Mouse (Mus musculus): ENCODE measurements at regions not wholly inside any gene's neighbourhood (a gene's known extent, or its start where the extent isn't known, plus 50 kb on each side); places are given as distances from the start of the nearest gene placed in this dataset.

DNA sequence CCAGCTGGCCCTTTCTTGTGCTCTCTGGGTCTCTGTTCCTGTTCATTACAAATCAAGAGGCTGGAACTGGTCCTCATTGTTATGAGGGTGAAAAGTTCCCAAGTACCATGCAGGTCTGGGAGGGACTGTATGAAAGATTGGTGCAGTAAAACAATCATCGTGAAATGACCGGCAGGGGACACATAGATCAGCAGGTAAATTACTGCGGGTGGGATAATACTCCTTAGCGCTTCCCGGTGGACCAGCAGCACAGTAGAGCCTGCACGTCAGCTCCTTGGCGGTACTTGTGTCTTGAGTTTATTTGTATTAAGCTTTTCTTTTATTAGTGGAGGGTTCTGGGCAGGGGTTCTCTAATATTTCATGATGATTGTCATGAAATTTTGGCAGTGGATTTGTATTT lies 141.9 kb upstream of the Klf12 start:
- Histone ChIP-seq H3K9me3 (ENCODE audit: control insufficient read depth) (no peaks in the 10 kb centered on the region), H3K27ac (ENCODE audit: low read depth, low read length) (no peak overlapping the region), H3K27me3 (replicated peaks; ENCODE audit: control insufficient read depth, insufficient read depth, low read length) (no peaks in the 10 kb centered on the region), H3K9ac (ENCODE audit: low read depth, low read length) (no peak overlapping the region), H3K4me2 (replicated peaks; ENCODE audit: low read depth) (no peak overlapping the region), H3K4me1 (replicated peaks; ENCODE audit: control insufficient read depth, insufficient read depth, low read length) (no peaks in the 10 kb centered on the region), H3K4me3 (ENCODE audit: low read depth, low read length) (no peak overlapping the region), H3K36me3 (ENCODE audit: control insufficient read depth, insufficient read depth) (no peaks in the 10 kb centered on the region)
- ATAC-seq: no peak
- WGBS: 70% methylated on average over 7 of the region's 7 CpGs
- TF ChIP-seq CTCF (IDR thresholded peaks at IDR 0.05; ENCODE audit: low read depth): no peak

DNA sequence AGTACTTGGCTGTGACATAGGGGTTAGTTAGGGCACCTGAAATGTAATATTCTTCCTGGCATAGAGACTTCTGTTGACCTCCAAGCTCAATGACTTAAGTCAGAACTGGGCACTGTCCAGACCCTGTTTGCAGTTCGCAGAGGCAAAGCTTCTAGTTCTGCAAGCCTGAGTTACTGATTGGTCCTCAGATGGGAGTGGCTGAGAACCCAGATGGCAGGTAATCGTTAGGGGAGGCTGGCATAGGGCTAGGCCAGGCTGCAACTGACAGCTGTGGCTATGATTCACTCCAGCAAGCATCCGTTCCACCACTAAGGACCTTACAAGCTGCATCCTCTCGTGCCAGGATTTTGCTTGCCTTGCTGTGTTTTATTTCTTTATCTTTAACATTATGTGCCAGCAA lies 139.3 kb upstream of the Klf12 start:
- no peaks in the 10 kb centered on the region for H3K4me1 ChIP-seq (replicated peaks; ENCODE audit: control insufficient read depth, insufficient read depth, low read length)
- 61% methylated on average over 4 of the region's 4 CpGs for WGBS
- no peak overlapping the region for H3K4me3 ChIP-seq (ENCODE audit: low read depth, low read length)
- no peaks in the 10 kb centered on the region for H3K9me3 ChIP-seq (ENCODE audit: control insufficient read depth)
- no peaks in the 10 kb centered on the region for H3K27me3 ChIP-seq (replicated peaks; ENCODE audit: control insufficient read depth, insufficient read depth, low read length)
- no peak for TF ChIP-seq CTCF (IDR thresholded peaks at IDR 0.05; ENCODE audit: low read depth)
- no peak overlapping the region for H3K4me2 ChIP-seq (replicated peaks; ENCODE audit: low read depth)
- no peaks in the 10 kb centered on the region for H3K36me3 ChIP-seq (ENCODE audit: control insufficient read depth, insufficient read depth)
- no peak overlapping the region for H3K27ac ChIP-seq (ENCODE audit: low read depth, low read length)
- no peak overlapping the region for H3K9ac ChIP-seq (ENCODE audit: low read depth, low read length)
- ATAC-seq: no peak

DNA sequence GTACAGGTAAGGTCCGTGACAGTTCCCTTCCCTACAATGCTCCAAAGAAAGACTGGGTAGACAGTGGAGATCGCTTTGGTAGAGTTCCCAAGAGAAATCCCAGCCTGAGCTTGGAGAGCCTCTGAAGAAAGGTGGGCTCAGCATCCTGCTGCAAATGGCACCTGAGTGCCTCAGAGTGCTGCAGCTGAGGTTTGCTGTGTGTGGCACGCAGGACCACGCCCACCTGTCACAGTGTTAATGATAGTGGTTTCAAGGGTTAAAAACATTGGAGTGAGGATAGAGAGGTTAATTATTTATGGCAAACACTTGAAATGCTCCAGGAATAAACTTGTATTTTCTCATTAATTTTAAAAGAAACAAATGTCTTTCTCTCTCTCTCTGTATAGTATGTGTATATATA lies 137.2 kb upstream of the Klf12 start:
- Histone ChIP-seq H3K4me3 (ENCODE audit: low read depth, low read length) (no peak overlapping the region), H3K4me1 (replicated peaks; ENCODE audit: control insufficient read depth, insufficient read depth, low read length) (no peaks in the 10 kb centered on the region), H3K27me3 (replicated peaks; ENCODE audit: control insufficient read depth, insufficient read depth, low read length) (no peaks in the 10 kb centered on the region), H3K4me2 (replicated peaks; ENCODE audit: low read depth) (no peak overlapping the region), H3K9me3 (ENCODE audit: control insufficient read depth) (no peaks in the 10 kb centered on the region), H3K27ac (ENCODE audit: low read depth, low read length) (no peak overlapping the region), H3K9ac (ENCODE audit: low read depth, low read length) (no peak overlapping the region), H3K36me3 (ENCODE audit: control insufficient read depth, insufficient read depth) (no peaks in the 10 kb centered on the region)
- WGBS: 71% methylated on average over 4 of the region's 4 CpGs
- ATAC-seq: no peak
- TF ChIP-seq CTCF (IDR thresholded peaks at IDR 0.05; ENCODE audit: low read depth): no peak

DNA sequence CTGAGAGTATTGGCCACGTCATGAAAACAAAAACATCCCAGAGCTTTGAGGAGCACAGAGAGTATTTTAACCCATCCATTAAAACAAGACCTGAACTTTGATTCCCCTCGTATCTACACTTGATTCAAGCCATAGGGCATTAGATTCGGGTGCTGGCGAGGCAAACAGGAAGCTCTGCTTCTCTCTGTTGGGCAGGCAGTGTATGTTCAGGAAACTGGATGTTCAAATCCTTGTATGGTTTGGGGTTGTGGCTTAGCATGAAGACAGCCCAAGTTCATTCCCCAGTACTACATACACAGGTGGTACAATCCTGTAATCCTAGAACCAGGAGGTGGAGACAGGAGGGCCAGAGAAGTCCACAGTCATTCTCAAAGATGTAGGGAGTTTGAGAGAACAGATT lies 130.6 kb upstream of the Klf12 start:
- Histone ChIP-seq H3K27ac (ENCODE audit: low read depth, low read length) (no peak overlapping the region), H3K4me3 (ENCODE audit: low read depth, low read length) (no peak overlapping the region), H3K4me2 (replicated peaks; ENCODE audit: low read depth) (no peak overlapping the region), H3K27me3 (replicated peaks; ENCODE audit: control insufficient read depth, insufficient read depth, low read length) (no peaks in the 10 kb centered on the region), H3K9ac (ENCODE audit: low read depth, low read length) (no peak overlapping the region), H3K4me1 (replicated peaks; ENCODE audit: control insufficient read depth, insufficient read depth, low read length) (no peaks in the 10 kb centered on the region; the same call in 1 of the 2 replicates), H3K9me3 (ENCODE audit: control insufficient read depth) (no peaks in the 10 kb centered on the region), H3K36me3 (ENCODE audit: control insufficient read depth, insufficient read depth) (no peaks in the 10 kb centered on the region)
- no peak for TF ChIP-seq CTCF (IDR thresholded peaks at IDR 0.05; ENCODE audit: low read depth)
- ATAC-seq: no peak
- WGBS: 70% methylated on average over 4 of the region's 4 CpGs

DNA sequence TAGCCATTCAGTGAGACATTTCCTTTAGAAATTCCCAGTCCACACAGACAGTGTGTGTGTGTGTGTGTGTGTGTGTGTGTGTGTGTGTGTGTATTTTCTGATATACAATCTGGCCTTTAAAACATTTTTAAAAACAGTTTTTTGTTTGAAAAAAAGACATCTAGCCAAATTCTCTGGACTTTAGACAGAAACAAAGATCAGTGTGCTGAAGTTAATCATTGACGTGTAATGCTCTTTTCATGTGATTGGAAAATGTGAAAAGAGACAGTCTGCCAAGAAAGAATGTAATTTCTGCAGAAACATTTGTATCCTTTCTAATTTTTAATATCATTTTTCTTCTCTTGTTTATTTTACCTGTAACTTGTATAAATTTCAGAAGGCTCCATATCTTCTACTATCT lies 127.7 kb upstream of the Klf12 start:
- Histone ChIP-seq H3K9me3 (ENCODE audit: control insufficient read depth) (no peaks in the 10 kb centered on the region), H3K4me2 (replicated peaks; ENCODE audit: low read depth) (no peak overlapping the region), H3K4me3 (ENCODE audit: low read depth, low read length) (no peak overlapping the region), H3K27me3 (replicated peaks; ENCODE audit: control insufficient read depth, insufficient read depth, low read length) (no peaks in the 10 kb centered on the region), H3K27ac (ENCODE audit: low read depth, low read length) (no peak overlapping the region), H3K4me1 (replicated peaks; ENCODE audit: control insufficient read depth, insufficient read depth, low read length) (no peaks in the 10 kb centered on the region; the same call in 1 of the 2 replicates), H3K9ac (ENCODE audit: low read depth, low read length) (no peak overlapping the region), H3K36me3 (ENCODE audit: control insufficient read depth, insufficient read depth) (no peaks in the 10 kb centered on the region)
- ATAC-seq: no peak
- no peak for TF ChIP-seq CTCF (IDR thresholded peaks at IDR 0.05; ENCODE audit: low read depth)
- WGBS: 29% methylated on average over 1 of the region's 1 CpGs

DNA sequence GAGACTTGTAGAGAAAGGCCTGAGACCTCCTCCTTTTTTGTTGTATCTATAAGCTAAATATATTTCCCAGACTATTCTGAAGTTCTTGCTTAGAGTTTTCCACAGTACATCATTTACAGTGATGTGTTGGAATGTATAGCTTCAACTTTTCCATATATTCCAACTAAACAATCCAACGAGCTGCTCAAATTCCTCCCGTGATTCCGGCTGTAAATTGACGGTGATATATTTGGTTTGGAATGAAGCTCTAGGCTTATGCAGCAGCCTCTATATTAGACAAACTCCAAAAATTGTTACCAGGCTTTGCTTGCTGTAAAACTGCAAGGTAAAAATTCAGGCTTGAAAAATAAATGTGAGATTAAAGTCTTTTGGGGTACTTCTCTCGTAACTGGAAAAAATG lies 112.7 kb upstream of the Klf12 start:
- Histone ChIP-seq H3K27ac (ENCODE audit: low read depth, low read length) (no peak overlapping the region), H3K9me3 (ENCODE audit: control insufficient read depth) (no peaks in the 10 kb centered on the region), H3K27me3 (replicated peaks; ENCODE audit: control insufficient read depth, insufficient read depth, low read length) (no peaks in the 10 kb centered on the region), H3K4me1 (replicated peaks; ENCODE audit: control insufficient read depth, insufficient read depth, low read length) (no peaks in the 10 kb centered on the region), H3K4me2 (replicated peaks; ENCODE audit: low read depth) (no peak overlapping the region), H3K4me3 (ENCODE audit: low read depth, low read length) (no peak overlapping the region), H3K9ac (ENCODE audit: low read depth, low read length) (no peak overlapping the region), H3K36me3 (ENCODE audit: control insufficient read depth, insufficient read depth) (no peaks in the 10 kb centered on the region)
- TF ChIP-seq CTCF (IDR thresholded peaks at IDR 0.05; ENCODE audit: low read depth): no peak
- 73% methylated on average over 5 of the region's 5 CpGs for WGBS
- no peak for ATAC-seq
